Mouse (Mus musculus): ENCODE measurements around the gene Gm21860. TPM values are rescaled to one million over a fixed set of nuclear protein-coding genes. Genes with fewer than 3 reads are reported as not detected.
"Not testable (repeated sequence)": the region's sequence is repeated elsewhere in the genome, so short reads cannot be mapped to it uniquely, and the experiment has no call there.

The Gm21860 gene
- polyA plus RNA-seq, 1 experiment from 2014 or later, result not detected

DNA sequence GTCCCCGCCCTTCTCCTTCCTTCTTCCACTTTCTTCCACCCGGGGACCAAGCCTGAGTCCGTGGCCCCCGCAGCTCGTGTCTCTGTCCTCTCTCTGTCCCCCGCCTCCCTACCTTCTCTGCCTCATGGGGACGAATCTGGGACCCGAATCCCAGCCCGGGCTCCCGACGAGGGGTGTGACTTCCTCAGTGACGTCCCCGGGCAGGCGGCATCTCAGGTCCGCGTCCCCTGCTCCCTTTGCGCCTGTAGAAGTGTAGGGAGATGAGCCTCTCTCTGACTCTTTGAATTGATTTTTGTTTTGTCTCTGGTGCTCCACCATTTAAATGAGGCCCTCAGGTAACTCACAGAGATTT, 25.7 kb downstream of the Gm21860 start:
- not testable (repeated sequence) for H3K27ac ChIP-seq; H3K27me3 ChIP-seq (replicated peaks); H3K36me3 ChIP-seq; H3K9ac ChIP-seq; H3K9me3 ChIP-seq; H3K4me2 ChIP-seq (replicated peaks); H3K4me1 ChIP-seq (replicated peaks); H3K4me3 ChIP-seq (replicated peaks)
- peak; percentile 60 for ATAC-seq
- 84% methylated on average over 16 of the region's 17 CpGs for WGBS

DNA sequence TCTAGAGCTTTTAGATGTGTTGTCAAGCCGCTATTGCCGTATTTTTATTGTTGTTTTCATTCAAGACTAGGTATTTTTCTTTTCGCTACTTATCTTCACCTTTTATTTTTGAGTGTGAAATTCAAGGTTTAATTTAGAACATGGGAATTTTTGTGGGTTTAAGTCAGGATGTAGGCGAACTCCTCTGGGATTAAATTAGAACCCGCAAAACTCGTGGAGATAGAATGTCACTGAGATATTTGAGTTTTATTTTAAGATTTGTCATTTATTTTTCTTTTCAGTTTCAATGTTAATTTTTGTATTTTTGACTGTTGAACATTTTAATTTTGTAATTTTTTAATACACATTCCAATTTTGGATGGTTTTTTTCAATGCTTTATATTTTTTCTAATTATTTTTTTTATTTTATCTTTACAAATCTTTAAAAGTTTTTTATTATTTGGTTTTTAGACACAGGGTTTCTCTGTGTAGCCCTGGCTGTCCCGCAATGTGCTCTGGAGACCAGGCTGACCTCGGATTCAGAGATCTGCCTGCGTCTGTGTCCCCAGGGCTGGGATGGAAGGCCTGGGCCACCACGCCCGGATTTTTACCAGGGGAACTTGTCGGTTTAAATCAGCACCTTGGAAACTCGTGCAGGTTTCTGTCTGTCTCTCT, 26.2 kb downstream of the Gm21860 start:
- not testable (repeated sequence) for H3K9me3 ChIP-seq; H3K4me1 ChIP-seq (replicated peaks); H3K36me3 ChIP-seq; H3K4me2 ChIP-seq (replicated peaks); H3K4me3 ChIP-seq (replicated peaks); H3K27ac ChIP-seq; H3K27me3 ChIP-seq (replicated peaks); H3K9ac ChIP-seq
- peak; percentile 29; the same call in 1 of the 2 replicates for ATAC-seq
- whole genome bisulfite sequencing, result 75% methylated on average over 8 of the region's 13 CpGs

GRCm38 (mm10) chrY:90727121-90727908, 27.3 kb downstream of the Gm21860 start:
- H3K36me3 ChIP-seq; H3K9me3 ChIP-seq; H3K27me3 ChIP-seq (replicated peaks); H3K9ac ChIP-seq; H3K4me3 ChIP-seq (replicated peaks); H3K27ac ChIP-seq; H3K4me2 ChIP-seq (replicated peaks); H3K4me1 ChIP-seq (replicated peaks); ATAC-seq: not testable (repeated sequence)
- WGBS, result 74% methylated on average over 13 of the region's 13 CpGs

DNA sequence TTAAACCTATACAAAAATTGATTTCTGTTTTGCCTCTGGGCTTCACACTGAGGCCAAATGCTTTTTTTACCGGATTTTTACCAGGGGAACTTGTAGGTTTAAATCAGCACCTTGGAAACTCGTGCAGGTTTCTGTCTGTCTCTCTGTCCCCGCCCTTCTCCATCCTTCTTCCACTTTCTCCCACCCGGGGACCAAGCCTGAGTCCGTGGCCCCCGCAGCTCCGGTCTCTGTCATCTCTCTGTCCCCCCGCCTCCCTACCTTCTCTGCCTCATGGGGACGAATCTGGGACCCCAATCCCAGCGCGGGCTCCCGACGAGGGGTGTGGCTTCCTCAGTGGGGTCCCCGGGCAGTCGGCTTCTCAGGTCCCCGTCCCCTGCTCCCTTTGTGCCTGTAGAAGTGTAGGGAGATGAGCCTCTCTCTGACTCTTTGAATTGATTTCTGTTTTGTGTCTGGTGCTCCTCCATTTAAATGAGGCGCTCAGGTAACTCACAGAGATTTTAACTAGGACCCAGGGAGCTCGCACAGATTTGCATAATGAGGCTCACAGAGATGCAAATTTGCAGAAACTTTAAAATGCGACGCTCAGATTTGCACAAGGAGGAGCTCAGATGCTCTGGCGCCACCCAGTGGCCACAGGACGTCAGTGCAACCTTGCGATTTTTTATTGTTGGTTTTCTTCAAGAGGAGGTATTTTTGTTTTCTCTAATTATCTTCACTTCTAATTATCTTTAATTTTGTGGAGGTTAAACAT, 28.7 kb downstream of the Gm21860 start:
- 81% methylated on average over 21 of the region's 23 CpGs for WGBS
- H3K4me2 ChIP-seq (replicated peaks); H3K9ac ChIP-seq; ATAC-seq; H3K27ac ChIP-seq; H3K4me1 ChIP-seq (replicated peaks); H3K9me3 ChIP-seq; H3K36me3 ChIP-seq; H3K4me3 ChIP-seq (replicated peaks); H3K27me3 ChIP-seq (replicated peaks): not testable (repeated sequence)

GRCm38 (mm10) chrY:90725166-90725565, 29.5 kb downstream of the Gm21860 start:
- not testable (repeated sequence) for H3K9ac ChIP-seq; H3K4me2 ChIP-seq (replicated peaks); ATAC-seq; H3K4me1 ChIP-seq (replicated peaks); H3K9me3 ChIP-seq; H3K27me3 ChIP-seq (replicated peaks); H3K27ac ChIP-seq; H3K36me3 ChIP-seq; H3K4me3 ChIP-seq (replicated peaks)
- 80% methylated on average over 10 of the region's 10 CpGs for WGBS

DNA sequence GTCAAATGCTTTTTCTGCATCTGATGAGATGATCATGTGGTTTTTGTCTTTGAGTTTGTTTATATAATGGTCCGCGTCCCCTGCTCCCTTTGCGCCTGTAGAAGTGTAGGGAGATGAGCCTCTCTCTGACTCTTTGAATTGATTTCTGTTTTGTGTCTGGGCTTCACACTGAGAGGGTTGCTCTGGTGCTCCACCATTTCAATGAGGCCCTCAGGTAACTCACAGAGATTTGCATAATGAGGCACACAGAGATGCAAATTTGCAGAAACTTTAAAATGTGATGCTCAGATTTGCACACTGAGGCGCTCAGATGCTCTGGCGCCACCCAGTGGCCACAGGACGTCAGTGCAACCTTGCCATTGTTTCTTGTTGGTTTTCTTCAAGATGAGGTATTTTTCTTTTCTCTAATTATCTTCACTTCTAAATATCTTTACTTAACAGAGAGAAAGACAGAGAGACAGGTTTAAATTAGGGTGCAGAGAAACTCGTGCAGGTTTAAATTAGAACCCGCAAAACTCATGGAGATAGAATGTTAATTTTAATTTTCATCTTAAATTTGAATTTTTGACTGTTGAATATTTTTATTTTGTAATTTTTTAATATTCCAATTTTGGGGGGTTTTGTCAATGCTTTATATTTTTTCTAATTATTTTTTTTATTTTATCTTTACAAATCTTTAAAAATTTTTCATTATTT, 30.5 kb downstream of the Gm21860 start:
- not testable (repeated sequence) for H3K4me2 ChIP-seq (replicated peaks); H3K27me3 ChIP-seq (replicated peaks); H3K36me3 ChIP-seq; H3K9me3 ChIP-seq; H3K27ac ChIP-seq; H3K4me3 ChIP-seq (replicated peaks); H3K4me1 ChIP-seq (replicated peaks); H3K9ac ChIP-seq
- peak; percentile 67 for ATAC-seq
- 54% methylated on average over 8 of the region's 8 CpGs for WGBS

DNA sequence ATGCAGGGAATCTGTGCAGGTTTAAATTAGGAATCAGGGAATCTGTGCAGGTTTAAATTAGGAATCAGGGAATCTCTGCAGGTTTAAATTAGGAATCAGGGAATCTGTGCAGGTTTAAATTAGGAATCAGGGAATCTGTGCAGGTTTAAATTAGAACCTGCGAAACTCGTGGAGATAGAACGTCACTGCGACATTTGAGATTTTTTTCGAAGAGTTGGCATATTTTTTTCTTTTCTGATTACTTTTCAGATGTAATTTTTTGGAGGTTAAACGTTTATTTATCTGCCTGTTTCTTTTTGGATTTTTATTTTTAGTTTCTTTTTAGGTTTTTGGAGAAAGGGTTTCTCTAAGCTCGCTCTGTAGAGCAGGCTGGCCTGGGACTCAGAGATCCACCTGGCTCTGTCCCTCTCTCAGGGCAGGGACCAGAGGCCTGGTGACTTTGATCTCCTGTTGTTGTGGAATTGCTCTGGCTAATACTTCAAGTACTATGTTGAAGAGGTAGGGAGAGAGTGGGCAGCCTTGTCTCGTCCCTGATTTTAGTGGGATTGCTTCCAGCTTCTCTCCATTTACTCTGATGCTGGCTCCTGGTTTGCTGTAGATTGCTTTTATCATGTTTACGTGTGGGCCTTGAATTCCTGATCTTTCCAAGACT, 31.2 kb downstream of the Gm21860 start:
- not testable (repeated sequence) for H3K27me3 ChIP-seq (replicated peaks); H3K9ac ChIP-seq; H3K4me2 ChIP-seq (replicated peaks); H3K4me1 ChIP-seq (replicated peaks); H3K9me3 ChIP-seq; H3K4me3 ChIP-seq (replicated peaks); H3K27ac ChIP-seq; H3K36me3 ChIP-seq
- 69% methylated on average over 9 of the region's 9 CpGs for WGBS
- peak; percentile 88 for ATAC-seq

- 57% methylated on average over 5 of the region's 5 CpGs for WGBS
- not testable (repeated sequence) for H3K4me3 ChIP-seq (replicated peaks); H3K9ac ChIP-seq; ATAC-seq; H3K27ac ChIP-seq; H3K4me2 ChIP-seq (replicated peaks); H3K27me3 ChIP-seq (replicated peaks); H3K36me3 ChIP-seq; H3K9me3 ChIP-seq; H3K4me1 ChIP-seq (replicated peaks)
These were observed 34.1 kb downstream of the Gm21860 start for GRCm38 (mm10) chrY:90720505-90720904.

GRCm38 (mm10) chrY:90719403-90720232, 35.0 kb downstream of the Gm21860 start:
- H3K4me3 ChIP-seq (replicated peaks); H3K4me2 ChIP-seq (replicated peaks); H3K36me3 ChIP-seq; ATAC-seq; H3K27ac ChIP-seq; H3K27me3 ChIP-seq (replicated peaks); H3K9ac ChIP-seq; H3K4me1 ChIP-seq (replicated peaks); H3K9me3 ChIP-seq: not testable (repeated sequence)
- 83% methylated on average over 13 of the region's 13 CpGs for WGBS

DNA sequence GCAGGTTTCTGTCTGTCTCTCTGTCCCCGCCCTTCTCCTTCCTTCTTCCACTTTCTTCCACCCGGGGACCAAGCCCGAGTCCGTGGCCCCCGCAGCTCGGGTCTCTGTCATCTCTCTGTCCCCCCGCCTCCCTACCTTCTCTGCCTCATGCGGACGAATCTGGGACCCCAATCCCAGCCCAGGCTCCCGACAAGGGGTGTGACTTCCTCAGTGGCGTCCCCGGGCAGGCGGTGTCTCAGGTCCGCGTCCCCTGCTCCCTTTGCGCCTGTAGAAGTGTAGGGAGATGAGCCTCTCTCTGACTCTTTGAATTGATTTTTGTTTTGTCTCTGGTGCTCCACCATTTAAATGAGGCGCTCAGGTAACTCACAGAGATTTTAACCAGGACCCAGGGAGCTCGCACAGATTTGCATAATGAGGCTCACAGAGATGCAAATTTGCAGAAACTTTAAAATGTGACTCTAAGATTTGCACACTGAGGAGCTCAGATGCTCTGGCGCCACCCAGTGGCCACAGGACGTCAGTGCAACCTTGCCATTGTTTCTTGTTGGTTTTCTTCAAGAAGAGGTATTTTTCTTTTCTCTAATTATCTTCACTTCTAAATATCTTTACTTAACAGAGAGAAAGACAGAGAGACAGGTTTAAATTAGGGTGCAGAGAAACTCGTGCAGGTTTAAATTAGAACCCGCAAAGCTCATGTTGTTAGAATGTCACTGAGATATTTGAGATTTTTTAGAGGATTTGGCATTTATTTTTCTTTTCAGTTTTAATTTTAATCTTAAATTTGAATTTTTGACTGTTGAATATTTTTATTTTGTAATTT, 35.8 kb downstream of the Gm21860 start:
- not testable (repeated sequence) for H3K27me3 ChIP-seq (replicated peaks); H3K27ac ChIP-seq; H3K9me3 ChIP-seq; H3K4me1 ChIP-seq (replicated peaks); H3K4me2 ChIP-seq (replicated peaks); H3K9ac ChIP-seq; H3K36me3 ChIP-seq; H3K4me3 ChIP-seq (replicated peaks)
- peak; percentile 89 for ATAC-seq
- WGBS, result 84% methylated on average over 22 of the region's 22 CpGs

DNA sequence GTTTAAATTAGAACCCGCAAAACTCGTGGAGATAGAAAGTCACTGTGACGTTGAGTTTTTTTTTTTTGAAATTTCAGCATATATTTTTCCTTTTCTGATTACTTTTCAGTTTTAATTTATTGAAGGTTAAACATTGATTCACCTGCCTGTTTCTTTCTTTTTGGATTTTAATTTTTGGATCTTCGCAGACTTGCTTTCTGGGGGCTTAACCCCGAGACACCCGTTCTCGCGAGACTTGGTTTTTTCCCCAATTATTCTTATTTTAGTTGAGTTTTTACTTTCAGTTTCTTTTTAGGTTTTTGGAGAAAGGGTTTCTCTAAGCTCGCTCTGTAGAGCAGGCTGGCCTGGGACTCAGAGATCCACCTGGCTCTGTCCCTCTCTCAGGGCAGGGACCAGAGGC, 36.6 kb downstream of the Gm21860 start:
- WGBS, result 78% methylated on average over 9 of the region's 9 CpGs
- H3K4me1 ChIP-seq (replicated peaks); H3K9ac ChIP-seq; ATAC-seq; H3K4me3 ChIP-seq (replicated peaks); H3K27ac ChIP-seq; H3K4me2 ChIP-seq (replicated peaks); H3K36me3 ChIP-seq; H3K9me3 ChIP-seq; H3K27me3 ChIP-seq (replicated peaks): not testable (repeated sequence)

Measured in intestine, embryonic 15.5 days (tissue).